Mouse (Mus musculus) spleen, postnatal 14 days (tissue): ENCODE results near the gene Erc1.

Experiments used
- DNase-seq, 2 experiments: peaks; one replicate each; pipeline ENCODE4 v3.0.0; 2021 to 2022; ENCODE audit warnings: low spot score in 2 of 2

Gene Erc1

GRCm38 (mm10) chr6:119587454-119587853 is 260.5 kb downstream of the Erc1 start:
- no peak for DNase-seq

GRCm38 (mm10) chr6:119585652-119586375 is 262.2 kb downstream of the Erc1 start:
- DNase-seq: no peak

DNA sequence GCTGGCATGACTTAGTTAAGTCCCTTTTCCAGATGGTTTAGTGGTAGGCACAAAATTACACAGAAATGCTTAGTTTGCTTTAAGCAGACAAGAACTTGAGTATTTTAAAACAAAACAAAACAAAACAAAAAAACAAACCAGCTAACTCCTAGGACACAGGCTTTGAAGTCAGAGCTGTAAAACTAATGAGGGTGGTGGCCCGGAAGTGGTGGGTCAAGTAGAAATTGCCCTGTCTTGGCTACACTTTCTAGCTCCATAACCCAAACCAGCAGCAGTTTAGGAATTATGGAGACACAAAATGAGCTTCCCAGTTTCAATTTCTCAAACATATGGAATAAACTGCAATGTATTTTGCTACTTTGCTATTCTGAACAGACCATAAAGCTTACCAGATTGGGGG is 263.9 kb downstream of the Erc1 start:
- DNase-seq: no peak

- no peak for DNase-seq
Measured at GRCm38 (mm10) chr6:119583165-119583564, 264.8 kb downstream of the Erc1 start.

- no peak for DNase-seq
Measured at GRCm38 (mm10) chr6:119576706-119577105, 271.3 kb downstream of the Erc1 start.

GRCm38 (mm10) chr6:119575331-119575730 is 272.6 kb downstream of the Erc1 start:
- no peak for DNase-seq

- no peak for DNase-seq
Measured at GRCm38 (mm10) chr6:119572296-119572695, 275.7 kb downstream of the Erc1 start.

GRCm38 (mm10) chr6:119570797-119571196 is 277.2 kb downstream of the Erc1 start:
- DNase-seq: no peak

DNA sequence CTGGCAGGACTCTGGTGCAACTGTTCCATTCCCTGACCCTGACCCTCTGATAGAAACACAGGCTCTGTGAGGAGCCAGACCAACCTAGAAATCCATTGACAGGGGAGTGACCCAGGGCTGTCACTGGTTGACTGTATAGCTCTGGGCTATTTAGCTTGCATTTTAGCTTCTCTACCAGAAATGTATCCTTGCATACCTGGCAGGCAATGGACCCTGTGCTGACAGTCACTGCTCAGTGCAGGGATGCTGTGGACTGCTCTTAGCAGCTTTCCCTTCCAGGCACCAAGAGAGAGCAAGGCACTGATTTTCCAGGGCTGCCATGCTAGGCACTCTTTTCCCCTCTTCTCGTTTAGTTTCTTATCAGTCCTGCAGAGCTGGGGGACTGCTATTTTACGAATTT is 279.6 kb downstream of the Erc1 start:
- DNase-seq: no peak

DNA sequence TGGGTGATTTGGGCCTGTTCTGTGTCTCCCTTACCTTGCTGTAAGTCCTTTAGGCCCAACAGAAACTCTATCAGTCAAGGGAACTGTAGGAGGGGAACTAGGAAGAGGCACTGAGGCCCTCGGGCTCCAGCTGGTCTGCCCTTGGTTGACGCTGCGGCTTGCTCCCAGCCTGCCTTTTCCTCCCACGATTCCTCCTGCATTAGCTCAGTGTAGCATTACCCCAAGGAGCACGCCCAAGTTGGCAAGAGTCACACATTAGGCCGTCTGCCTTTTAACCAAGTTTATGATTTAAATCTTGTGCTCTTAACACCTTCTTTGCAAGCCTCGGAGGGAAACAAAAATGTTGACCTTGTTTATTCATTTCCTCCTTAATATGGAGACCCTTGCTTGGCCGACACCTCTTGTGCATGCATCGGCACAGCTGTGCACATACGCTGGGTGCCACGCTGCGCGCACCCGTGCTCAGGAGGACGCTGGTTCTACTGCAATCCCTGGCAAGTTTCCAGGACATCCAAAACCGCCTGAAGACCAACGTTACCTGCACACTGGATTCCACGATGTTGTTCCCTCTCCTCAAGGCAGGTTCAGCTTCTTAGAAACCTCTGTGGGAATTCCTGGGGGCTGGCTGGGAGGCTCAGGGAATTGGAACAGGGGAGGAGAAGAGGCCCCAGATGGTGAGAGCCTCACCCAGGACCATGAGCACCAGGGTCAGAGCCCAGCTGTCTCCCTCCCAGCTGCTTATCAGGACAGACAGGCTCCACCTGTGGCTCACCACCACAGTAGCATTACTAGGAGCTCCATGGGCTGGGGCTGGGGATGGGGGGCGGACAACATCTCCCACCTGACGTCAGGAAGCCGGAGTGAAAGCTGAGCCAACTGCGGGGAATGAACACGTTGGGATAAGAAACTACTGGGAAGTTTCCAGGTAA is 282.3 kb downstream of the Erc1 start:
- no peak for DNase-seq

DNA sequence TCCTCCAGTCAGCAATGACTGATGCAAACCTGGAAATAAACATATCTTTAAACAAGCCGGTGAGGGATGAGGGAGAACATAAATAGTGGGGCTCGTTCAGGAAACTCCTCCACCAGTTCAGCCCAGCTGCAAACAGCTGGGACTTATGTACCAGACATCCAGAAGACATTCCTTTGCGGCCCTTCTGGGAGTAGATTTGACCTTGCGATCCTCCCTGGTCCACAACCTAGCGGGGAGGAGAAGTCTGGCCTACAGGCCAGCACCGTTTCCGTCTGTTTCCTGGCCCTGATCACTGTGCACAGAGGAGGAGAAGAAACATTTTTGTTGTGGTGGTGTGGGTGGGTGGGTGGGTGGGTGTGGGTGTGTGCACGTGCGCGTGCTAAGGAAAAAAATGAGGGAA is 285.4 kb downstream of the Erc1 start:
- no peak for DNase-seq

DNA sequence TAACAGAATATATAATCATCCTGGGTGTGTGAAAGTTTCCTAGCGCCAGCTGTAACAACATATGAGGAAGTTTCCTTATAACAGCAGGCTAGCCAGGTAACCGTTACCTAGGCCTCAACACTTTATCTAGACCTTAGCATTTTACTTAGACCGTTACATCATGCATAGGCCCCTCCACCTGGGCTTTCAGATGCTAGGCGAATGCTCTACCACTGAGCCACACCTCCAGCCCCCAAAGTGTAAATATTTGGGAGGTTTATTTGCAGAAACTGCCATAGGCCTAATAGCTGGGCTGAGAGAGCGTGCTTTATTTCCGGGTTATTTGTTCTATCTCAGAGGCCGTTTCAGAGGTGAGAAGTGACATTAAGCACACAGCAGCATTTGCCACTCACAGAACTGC is 289.1 kb downstream of the Erc1 start:
- DNase-seq: no peak

GRCm38 (mm10) chr6:119554439-119554838 is 293.5 kb downstream of the Erc1 start:
- no peak for DNase-seq

GRCm38 (mm10) chr6:119544518-119544864 is 303.5 kb downstream of the Erc1 start:
- no peak for DNase-seq

GRCm38 (mm10) chr6:119543803-119544517 is 304.0 kb downstream of the Erc1 start, which contains the start of gene Wnt5b:
TSS of gene Wnt5b (minus strand) at chr6:119544347.
- DNase-seq: no peak

DNA sequence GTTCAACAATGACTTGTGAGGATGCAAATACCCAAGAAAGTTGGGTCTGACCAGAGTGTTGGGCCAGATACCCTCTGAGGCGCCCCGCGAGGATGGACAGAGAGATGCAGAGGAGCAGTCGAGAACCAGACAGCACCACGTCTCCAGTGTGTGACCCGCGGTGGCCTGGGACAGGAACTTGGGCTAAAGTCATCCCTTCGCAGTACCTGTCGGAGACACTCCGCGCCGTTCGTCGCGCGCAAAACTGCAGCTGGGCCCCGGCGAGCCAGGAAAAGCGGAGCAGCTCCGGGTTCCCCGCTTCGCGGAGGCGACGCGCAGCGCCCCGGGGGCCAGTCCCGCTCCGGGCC is 304.5 kb downstream of the Erc1 start:
- no peak for DNase-seq

- DNase-seq: no peak
Measured at GRCm38 (mm10) chr6:119535867-119536266, 312.1 kb downstream of the Erc1 start.

DNA sequence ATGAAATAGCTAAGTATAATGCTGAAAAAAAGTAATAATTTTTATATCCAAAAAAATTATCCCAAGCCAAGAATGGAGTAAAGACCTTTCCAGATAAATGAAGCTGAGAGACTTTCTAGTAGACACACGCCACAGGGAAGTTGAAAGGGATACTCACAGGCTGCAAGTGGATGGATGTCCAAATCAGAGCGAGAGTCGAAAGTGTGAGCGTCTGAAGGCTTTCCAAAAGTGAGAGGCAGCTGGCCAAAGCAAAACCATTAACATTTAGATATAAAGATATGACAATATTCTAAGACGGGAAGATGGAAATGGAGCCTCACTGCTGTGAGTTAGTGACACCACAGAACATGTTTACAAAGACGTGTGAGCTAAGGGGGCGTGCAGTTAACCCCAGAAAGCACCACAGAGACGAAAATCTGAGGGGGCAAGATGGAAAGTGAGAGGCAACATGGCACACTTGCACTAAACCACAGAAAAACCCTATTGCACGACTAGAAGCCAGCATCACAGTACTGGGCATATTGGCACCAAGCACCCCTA is 314.7 kb downstream of the Erc1 start:
- DNase-seq: no peak

- DNase-seq: no peak
Measured at GRCm38 (mm10) chr6:119529659-119530058, 318.3 kb downstream of the Erc1 start.

DNA sequence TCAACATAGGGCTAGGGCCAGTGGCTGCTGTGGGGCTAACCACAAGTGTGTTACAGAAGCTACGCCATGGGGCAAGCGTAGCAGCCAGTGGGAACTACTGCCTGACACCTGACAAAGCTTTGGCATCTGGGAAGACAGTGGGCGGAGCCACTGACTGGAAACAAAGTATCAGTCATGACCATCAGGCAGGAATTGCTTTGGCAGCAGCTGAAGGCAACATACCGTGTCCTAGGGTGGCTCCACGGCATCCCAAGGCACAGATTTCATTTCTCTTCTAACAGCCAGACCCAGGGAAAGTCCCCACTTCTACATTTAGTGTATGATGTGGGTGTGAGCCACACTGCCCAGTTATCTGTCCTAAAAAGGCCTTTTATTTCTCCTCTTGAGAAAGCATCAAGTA is 321.5 kb downstream of the Erc1 start:
- DNase-seq: no peak

- DNase-seq: no peak
Measured at GRCm38 (mm10) chr6:119521931-119522391, 326.0 kb downstream of the Erc1 start.

GRCm38 (mm10) chr6:119521482-119521900 is 326.5 kb downstream of the Erc1 start:
- no peak for DNase-seq
